Mouse (Mus musculus) cerebellum, adult 2 months (tissue): ENCODE measurements around the gene Snai1. TPM values are rescaled to one million over a fixed set of nuclear protein-coding genes. Genes with fewer than 3 reads are reported as not detected.

Experiments
- DNase-seq, 2 experiments: peaks; one replicate each; pipeline ENCODE4 v3.0.0; 2021
- H3K27ac ChIP-seq: fragments of 200-500 bp; 2 replicates; pipeline ENCODE4 v1.5.1; 2012; ENCODE audit warnings: low read length, control low read depth, inconsistent platforms; ENCODE audit not compliant: insufficient read depth
- H3K27me3 ChIP-seq: fragments of 200-500 bp; 2 replicates; pipeline ENCODE4 v1.6.1; 2012; ENCODE audit warnings: inconsistent platforms, mild to moderate bottlenecking, low read length, moderate library complexity; ENCODE audit not compliant: control insufficient read depth, insufficient read depth
- H3K4me1 ChIP-seq: fragments of 200-500 bp; 2 replicates; pipeline ENCODE4 v1.6.1; 2011; ENCODE audit warnings: low read length; ENCODE audit not compliant: control insufficient read depth, insufficient read depth
- H3K4me3 ChIP-seq: fragments of 200-500 bp; replicated peaks from 2 replicates; pipeline ENCODE3; 2011; ENCODE audit warnings: mild to moderate bottlenecking, low read depth, low read length, control low read depth; ENCODE audit not compliant: insufficient read depth
- CTCF ChIP-seq: fragments of 200-500 bp; IDR thresholded peaks from 2 replicates; pipeline ENCODE4 v1.5.1; 2011; ENCODE audit warnings: low read depth, mild to moderate bottlenecking, control low read depth, low read length, moderate library complexity, borderline replicate concordance; ENCODE audit not compliant: insufficient read depth
- POLR2A ChIP-seq: fragments of 200-500 bp; IDR thresholded peaks from 2 replicates; pipeline ENCODE4 v1.6.1; 2011; ENCODE audit warnings: low read length, control low read depth, borderline replicate concordance; ENCODE audit not compliant: insufficient read depth
- whole genome bisulfite sequencing: fragments of 180-500 bp; shearing (Covaris S2); methylation state at CpG from one replicate; pipeline ENCODE4 v1.1.7; 2018; 5-methylcytosine and 5-hydroxymethylcytosine counted together
- polyA plus RNA-seq: library from polyadenylated mRNA; depleted of rRNA; stranded (reverse); fragments of >200 nt; gene quantifications from 2 replicates; pipeline ENCODE4 v1.2.3, GENCODE M21; 2012

Gene Snai1
- polyA plus RNA-seq, 1 experiment: 1.1 TPM

GRCm38 (mm10) chr2:167543121-167544003 lies 5.4 kb downstream of the Snai1 start:
- TF ChIP-seq CTCF (no peak), POLR2A (no peak)
- Histone ChIP-seq H3K4me1 (peaks cover 8% of the 10 kb centered on the region), H3K4me3 (no peak overlapping the region), H3K27ac (no peak overlapping the region), H3K27me3 (no peaks in the 10 kb centered on the region)
- WGBS: 33% methylated on average over 16 of the region's 16 CpGs
- peak in 1 of 2 experiments; percentile 13 for DNase-seq

- Histone ChIP-seq H3K27ac (no peak overlapping the region), H3K27me3 (no peaks in the 10 kb centered on the region), H3K4me1 (peaks cover 8% of the 10 kb centered on the region), H3K4me3 (no peak overlapping the region)
- no peak for DNase-seq
- 37% methylated on average over 4 of the region's 4 CpGs for WGBS
- TF ChIP-seq POLR2A (no peak), CTCF (no peak)
Measured at GRCm38 (mm10) chr2:167544004-167544356, 6.0 kb downstream of the Snai1 start.

- WGBS: 74% methylated on average over 5 of the region's 5 CpGs
- no peak overlapping the region for H3K4me3 ChIP-seq
- DNase-seq: no peak
- no peak overlapping the region for H3K27ac ChIP-seq
- TF ChIP-seq CTCF (no peak), POLR2A (no peak)
- H3K4me1 ChIP-seq: peaks cover 8% of the 10 kb centered on the region
- H3K27me3 ChIP-seq: no peaks in the 10 kb centered on the region
Measured at GRCm38 (mm10) chr2:167544456-167544855, 6.5 kb downstream of the Snai1 start.

GRCm38 (mm10) chr2:167546447-167547195 lies 8.6 kb downstream of the Snai1 start:
- H3K4me1 ChIP-seq: peaks cover 8% of the 10 kb centered on the region
- no peaks in the 10 kb centered on the region for H3K27me3 ChIP-seq
- H3K27ac ChIP-seq: no peak overlapping the region
- no peak for DNase-seq
- no peak overlapping the region for H3K4me3 ChIP-seq
- 71% methylated on average over 18 of the region's 18 CpGs for WGBS
- no peak for TF ChIP-seq POLR2A
- no peak for TF ChIP-seq CTCF

- no peak overlapping the region for H3K4me3 ChIP-seq
- no peaks in the 10 kb centered on the region for H3K27me3 ChIP-seq
- no peak for DNase-seq
- 82% methylated on average over 8 of the region's 8 CpGs for WGBS
- no peak overlapping the region for H3K27ac ChIP-seq
- TF ChIP-seq POLR2A: no peak
- no peak for TF ChIP-seq CTCF
- peaks cover 8% of the 10 kb centered on the region for H3K4me1 ChIP-seq
Measured at GRCm38 (mm10) chr2:167547444-167547843, 9.4 kb downstream of the Snai1 start.

- Histone ChIP-seq H3K4me1 (no peaks in the 10 kb centered on the region), H3K27me3 (no peaks in the 10 kb centered on the region), H3K4me3 (no peak overlapping the region), H3K27ac (no peak overlapping the region)
- WGBS: 88% methylated on average over 7 of the region's 7 CpGs
- TF ChIP-seq POLR2A: no peak
- no peak for TF ChIP-seq CTCF
- no peak for DNase-seq
Measured at GRCm38 (mm10) chr2:167548961-167549360, 11.0 kb downstream of the Snai1 start.

GRCm38 (mm10) chr2:167550341-167550854 lies 12.4 kb downstream of the Snai1 start:
- H3K4me1 ChIP-seq: no peaks in the 10 kb centered on the region
- H3K27me3 ChIP-seq: no peaks in the 10 kb centered on the region
- no peak overlapping the region for H3K4me3 ChIP-seq
- no peak for DNase-seq
- 81% methylated on average over 8 of the region's 8 CpGs for WGBS
- no peak overlapping the region for H3K27ac ChIP-seq
- no peak for TF ChIP-seq CTCF
